Mouse (Mus musculus) left cerebral cortex, adult 9 months (tissue): ENCODE measurements around the gene Tsc22d3.
A peak's percentile ranks its signal among the peaks of the same experiment; 100 is the strongest.
"Not testable (repeated sequence)": the region's sequence is repeated elsewhere in the genome, so short reads cannot be mapped to it uniquely, and the experiment has no call there.

Source experiments
- DNase-seq, 2 experiments: peaks; one replicate each; pipeline ENCODE4 v3.0.0; 2022; ENCODE audit warnings: low spot score in 2 of 2

Gene Tsc22d3

GRCm38 (mm10) chrX:140500306-140500705 lies 100.2 kb downstream of the Tsc22d3 start:
- no peak for DNase-seq

- DNase-seq = not testable (repeated sequence)
Measured at GRCm38 (mm10) chrX:140498431-140498830, 102.0 kb downstream of the Tsc22d3 start.

DNA sequence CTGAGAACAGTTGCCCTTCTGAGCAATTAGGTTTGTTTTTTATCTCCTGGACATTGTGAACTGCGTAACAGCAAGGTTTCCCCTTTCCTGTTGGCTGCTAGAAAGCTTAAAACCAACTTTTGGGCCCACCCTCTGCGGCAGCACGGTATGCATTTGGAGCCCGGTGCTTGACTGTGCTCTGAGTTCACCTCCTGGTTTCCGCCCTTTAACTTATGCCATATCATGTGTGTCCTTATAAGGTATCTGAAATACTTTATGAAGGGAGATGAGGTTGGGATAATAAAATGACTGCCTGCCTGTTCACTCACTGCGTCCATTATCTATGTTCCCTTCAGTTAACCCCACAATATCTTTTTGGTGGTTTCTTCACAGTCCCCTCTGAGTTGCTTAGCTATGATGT lies 106.3 kb downstream of the Tsc22d3 start:
- no peak for DNase-seq

- no peak for DNase-seq
Measured at GRCm38 (mm10) chrX:140493527-140494029, 106.9 kb downstream of the Tsc22d3 start.

DNA sequence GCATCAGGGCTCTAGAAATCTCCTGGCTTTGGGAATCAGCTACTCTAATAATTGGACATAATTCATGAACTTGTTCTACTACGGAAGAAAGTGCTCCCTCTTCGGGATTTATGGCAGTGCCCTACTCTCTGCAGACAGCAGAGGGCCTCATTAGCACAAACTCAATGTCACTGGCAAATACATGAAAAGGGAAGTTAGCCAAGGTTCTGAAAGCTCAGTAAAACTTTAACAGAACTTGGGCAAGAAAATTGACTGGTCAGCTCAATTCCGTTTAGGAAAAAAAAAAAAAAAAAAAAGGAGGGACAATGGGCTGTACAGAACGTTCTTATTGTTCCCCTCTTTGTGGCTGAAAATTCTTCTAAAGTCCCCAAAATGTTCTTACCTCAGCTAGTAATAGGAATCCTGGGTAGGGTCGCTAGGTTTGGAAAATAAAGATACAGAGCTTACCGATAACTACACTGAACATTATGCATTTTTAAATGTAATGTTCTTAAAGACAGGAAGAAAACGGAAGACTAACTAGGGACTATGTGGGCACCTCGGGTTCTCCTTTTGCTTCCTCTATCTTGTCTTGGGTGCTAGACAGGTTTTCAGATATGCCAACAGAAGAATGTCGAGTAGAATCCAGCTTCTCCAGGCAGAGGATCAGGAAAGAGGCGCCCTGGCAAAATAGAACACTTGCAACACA lies 108.4 kb downstream of the Tsc22d3 start:
- peak in 1 of 2 experiments; percentile 43 for DNase-seq

DNA sequence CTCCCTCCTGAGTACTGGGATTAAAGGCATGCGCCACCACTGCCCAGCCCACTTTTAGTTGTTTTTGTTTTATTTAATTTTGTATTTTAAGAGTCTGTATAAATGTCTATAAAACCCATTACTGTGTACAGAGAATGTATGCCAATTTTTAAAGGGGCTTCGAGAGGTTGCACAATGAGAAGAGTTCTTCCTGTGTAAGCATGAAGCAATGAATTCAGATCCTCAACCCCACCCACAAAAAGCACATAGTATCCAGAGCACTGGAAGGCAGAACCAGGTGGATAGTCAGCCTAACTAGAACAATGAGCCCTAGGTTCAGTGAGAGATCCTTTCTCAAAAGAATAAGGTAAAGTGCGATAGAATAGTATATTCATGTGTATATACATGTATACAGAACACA lies 110.3 kb downstream of the Tsc22d3 start:
- DNase-seq = no peak
